Mouse (Mus musculus): ENCODE measurements around the gene Tmigd3. TPM values are rescaled to one million over a fixed set of nuclear protein-coding genes. Genes with fewer than 3 reads are reported as not detected.

Tmigd3 gene
- total and polyA plus RNA-seq, 3 experiments = 0.25 TPM; not detected in 2

DNA sequence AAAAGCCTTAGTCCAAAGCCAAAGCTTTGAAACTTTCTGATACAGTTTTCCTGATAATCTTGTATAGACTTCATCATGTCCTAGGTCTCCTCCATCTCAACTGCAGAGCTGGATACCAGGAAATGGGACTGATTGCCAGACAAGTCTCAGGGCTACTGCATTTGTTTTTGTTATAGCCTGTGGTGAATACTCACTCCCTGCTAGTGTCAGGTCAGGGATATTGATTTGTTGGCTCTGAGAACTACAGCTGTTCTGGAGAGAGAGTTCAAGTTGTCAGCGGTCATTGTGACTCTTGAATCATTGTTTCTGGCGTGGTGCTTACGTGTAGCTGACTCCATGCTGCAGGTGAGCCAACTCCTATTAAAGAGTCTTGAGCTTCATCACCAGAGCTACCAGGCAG lies 102.7 kb downstream of the Tmigd3 start, which contains the start of gene Ovgp1:
Gene Ovgp1 (plus strand): TSS at position 301 of the 400 bp plus-strand sequence.
- DNase-seq (ENCODE audit: extremely low read depth) = no peak
- no peak within 1 kb of the TSS for H3K27ac ChIP-seq (ENCODE audit: insufficient read depth, low read depth)
- in situ Hi-C loops (cut with MboI; ENCODE audit: low pct_ligation_motif_present, low pct_unique_long_range_greater_than_20kb, low sequenced_read_pairs) = no loop called here

More for the DNA sequence above, 102.7 kb downstream of the Tmigd3 start, which contains the start of gene Ovgp1:
- Histone ChIP-seq H3K9me3 (replicated peaks; ENCODE audit: low read length) (no peaks in the 10 kb centered on the region), H3K4me1 (ENCODE audit: control insufficient read depth in 1 of 2, insufficient read depth in 2 of 2) (peaks cover 0 to 9% of the 10 kb centered on the region in 2 experiments; a peak in 1 of 4 replicates), H3K4me2 (ENCODE audit: insufficient read depth, low read depth, poor library complexity, severe bottlenecking) (no peak within 1 kb of the TSS), H3K9ac (ENCODE audit: insufficient read depth, low read depth) (no peak within 1 kb of the TSS), H3K79me2 (replicated peaks; ENCODE audit: control insufficient read depth, extremely low read depth, insufficient read depth, poor library complexity, severe bottlenecking) (no peaks in the 10 kb centered on the region), H3K27me3 (replicated peaks) (no peaks in the 10 kb centered on the region), H3K4me3 (replicated peaks in 1 of 3; ENCODE audit: low read depth in 2 of 3, low read length in 2 of 3, poor library complexity in 1 of 3) (no peak within 1 kb of the TSS), H3K36me3 (replicated peaks in 1 of 2; ENCODE audit: control insufficient read depth in 1 of 2, insufficient read depth in 1 of 2, low read length in 1 of 2) (peaks cover 15 to 53% of the 10 kb centered on the region in 2 experiments)
- dilution Hi-C loops (cut with MboI; ENCODE audit: extremely low pct_ligation_motif_present, extremely low pct_unique_long_range_greater_than_20kb, low sequenced_read_pairs) = no loop called here
- no peak for TF ChIP-seq ETS1 (conservative IDR thresholded peaks at IDR 0.05; ENCODE audit: low read depth, low read length)
- TF ChIP-seq ZNF384 (IDR thresholded peaks at IDR 0.05; ENCODE audit: low read depth, low read length) = no peak
- TF ChIP-seq NELFE (IDR thresholded peaks at IDR 0.05; ENCODE audit: low read depth, low read length) = no peak
- TF ChIP-seq MAX (IDR thresholded peaks at IDR 0.05; ENCODE audit: low read length) = no peak
- no peak for TF ChIP-seq MXI1 (IDR thresholded peaks at IDR 0.05; ENCODE audit: low read depth, low read length)
- TF ChIP-seq HCFC1 (IDR thresholded peaks at IDR 0.05; ENCODE audit: low read depth, low read length) = no peak
- TF ChIP-seq CHD2 (IDR thresholded peaks at IDR 0.05; ENCODE audit: low read length) = no peak
- no peak for TF ChIP-seq USF2 (conservative IDR thresholded peaks at IDR 0.05; ENCODE audit: low read depth, low read length)
- TF ChIP-seq E2F4 (IDR thresholded peaks at IDR 0.05; ENCODE audit: insufficient replicate concordance, low read depth, low read length) = no peak
- no peak for TF ChIP-seq MAZ (IDR thresholded peaks at IDR 0.05; ENCODE audit: low read depth, low read length)
- no peak for TF ChIP-seq ZMIZ1 (IDR thresholded peaks at IDR 0.05; ENCODE audit: low read depth, low read length)
- no peak for TF ChIP-seq JUND (conservative IDR thresholded peaks at IDR 0.05; ENCODE audit: low read depth, low read length)

Other genes starting within 250 kb of the Tmigd3 start
- gene Ddx20, start 183.3 kb upstream of the Tmigd3 start, total RNA-seq (2012; rRNA removed) = 30.8 and 40.9 TPM in 2 replicates
- gene Ddx20, start 183.3 kb upstream of the Tmigd3 start, total RNA-seq (2014; rRNA removed) = 66.5 and 76.0 TPM in 2 replicates
- 42.0 and 50.4 TPM in 2 replicates for gene Ddx20, start 183.3 kb upstream of the Tmigd3 start, polyA plus RNA-seq (2012; ENCODE audit: insufficient read length, low read depth)
- gene Inka2, start 166.3 kb upstream of the Tmigd3 start, total RNA-seq (2012; rRNA removed) = 3.1 and 3.4 TPM in 2 replicates
- gene Inka2, start 166.3 kb upstream of the Tmigd3 start, total RNA-seq (2014; rRNA removed) = 0.93 and 1.0 TPM in 2 replicates
- 1.9 and 2.5 TPM in 2 replicates for gene Inka2, start 166.3 kb upstream of the Tmigd3 start, polyA plus RNA-seq (2012; ENCODE audit: insufficient read length, low read depth)
- gene Rap1a, start 69.6 kb upstream of the Tmigd3 start, total RNA-seq (2012; rRNA removed) = 63.3 and 116 TPM in 2 replicates
- 209 and 234 TPM in 2 replicates for gene Rap1a, start 69.6 kb upstream of the Tmigd3 start, total RNA-seq (2014; rRNA removed)
- gene Rap1a, start 69.6 kb upstream of the Tmigd3 start, polyA plus RNA-seq (2012; ENCODE audit: insufficient read length, low read depth) = 222 and 250 TPM in 2 replicates
- 1.1 and 1.2 TPM in 2 replicates for gene Adora3, start within 50 bp of the Tmigd3 start, total RNA-seq (2012; rRNA removed)
- 0.54 and 0.73 TPM in 2 replicates for gene Adora3, start within 50 bp of the Tmigd3 start, total RNA-seq (2014; rRNA removed)
- 1.3 and 1.4 TPM in 2 replicates for gene Adora3, start within 50 bp of the Tmigd3 start, polyA plus RNA-seq (2012; ENCODE audit: insufficient read length, low read depth)
- 0.84 and 1.3 TPM in 2 replicates for gene I830077J02Rik, start 61.8 kb downstream of the Tmigd3 start, total RNA-seq (2012; rRNA removed)
- gene I830077J02Rik, start 61.8 kb downstream of the Tmigd3 start, total RNA-seq (2014; rRNA removed) = 2.9 and 3.2 TPM in 2 replicates
- 8.3 and 10.2 TPM in 2 replicates for gene I830077J02Rik, start 61.8 kb downstream of the Tmigd3 start, polyA plus RNA-seq (2012; ENCODE audit: insufficient read length, low read depth)
- 87.4 and 114 TPM in 2 replicates for gene Wdr77, start 88.5 kb downstream of the Tmigd3 start, total RNA-seq (2012; rRNA removed)
- 86.7 and 91.2 TPM in 2 replicates for gene Wdr77, start 88.5 kb downstream of the Tmigd3 start, total RNA-seq (2014; rRNA removed)
- 203 and 235 TPM in 2 replicates for gene Wdr77, start 88.5 kb downstream of the Tmigd3 start, polyA plus RNA-seq (2012; ENCODE audit: insufficient read length, low read depth)
- 317 and 342 TPM in 2 replicates for gene Atp5f1, start 89.2 kb downstream of the Tmigd3 start, total RNA-seq (2012; rRNA removed)
- gene Atp5f1, start 89.2 kb downstream of the Tmigd3 start, total RNA-seq (2014; rRNA removed) = 676 and 764 TPM in 2 replicates
- gene Atp5f1, start 89.2 kb downstream of the Tmigd3 start, polyA plus RNA-seq (2012; ENCODE audit: insufficient read length, low read depth) = 494 and 505 TPM in 2 replicates
- gene Ovgp1, start 102.8 kb downstream of the Tmigd3 start, total RNA-seq (2012; rRNA removed) = 1.4 and 1.6 TPM in 2 replicates
- gene Ovgp1, start 102.8 kb downstream of the Tmigd3 start, total RNA-seq (2014; rRNA removed) = 2.3 TPM in 2 replicates
- gene Ovgp1, start 102.8 kb downstream of the Tmigd3 start, polyA plus RNA-seq (2012; ENCODE audit: insufficient read length, low read depth) = 4.3 and 5.6 TPM in 2 replicates
- 5.4 and 8.1 TPM in 2 replicates for gene Pifo, start 143.7 kb downstream of the Tmigd3 start, total RNA-seq (2012; rRNA removed)
- 13.7 and 16.4 TPM in 2 replicates for gene Pifo, start 143.7 kb downstream of the Tmigd3 start, total RNA-seq (2014; rRNA removed)
- 7.1 and 7.7 TPM in 2 replicates for gene Pifo, start 143.7 kb downstream of the Tmigd3 start, polyA plus RNA-seq (2012; ENCODE audit: insufficient read length, low read depth)
- gene Chil5, start 161.9 kb downstream of the Tmigd3 start, total RNA-seq (2012; rRNA removed) = not detected in 2 replicates
- not detected in 2 replicates for gene Chil5, start 161.9 kb downstream of the Tmigd3 start, total RNA-seq (2014; rRNA removed)
- 0.30 and 0.31 TPM in 2 replicates for gene Chil5, start 161.9 kb downstream of the Tmigd3 start, polyA plus RNA-seq (2012; ENCODE audit: insufficient read length, low read depth)
- 0.13 TPM in 1 of 2 replicates, not detected in the other for gene Chia1, start 242.3 kb downstream of the Tmigd3 start, total RNA-seq (2012; rRNA removed)
- gene Chia1, start 242.3 kb downstream of the Tmigd3 start, total RNA-seq (2014; rRNA removed) = 0.36 and 0.47 TPM in 2 replicates
- 0.38 and 0.46 TPM in 2 replicates for gene Chia1, start 242.3 kb downstream of the Tmigd3 start, polyA plus RNA-seq (2012; ENCODE audit: insufficient read length, low read depth)

All from CH12.LX (cell line).